Mouse (Mus musculus) CD4-positive naive resting alpha-beta T cell, adult 57 days (primary cell): Measurements from ENCODE around the gene Olfr586. TPM values are rescaled to one million over a fixed set of nuclear protein-coding genes. Genes with fewer than 3 reads are reported as not detected.

Source experiments
- total RNA-seq: library from RNA; stranded (reverse); gene quantifications from one replicate; pipeline ENCODE4 v1.2.4, GENCODE M21; 2023

Gene Olfr586
- total RNA-seq, result not detected

DNA sequence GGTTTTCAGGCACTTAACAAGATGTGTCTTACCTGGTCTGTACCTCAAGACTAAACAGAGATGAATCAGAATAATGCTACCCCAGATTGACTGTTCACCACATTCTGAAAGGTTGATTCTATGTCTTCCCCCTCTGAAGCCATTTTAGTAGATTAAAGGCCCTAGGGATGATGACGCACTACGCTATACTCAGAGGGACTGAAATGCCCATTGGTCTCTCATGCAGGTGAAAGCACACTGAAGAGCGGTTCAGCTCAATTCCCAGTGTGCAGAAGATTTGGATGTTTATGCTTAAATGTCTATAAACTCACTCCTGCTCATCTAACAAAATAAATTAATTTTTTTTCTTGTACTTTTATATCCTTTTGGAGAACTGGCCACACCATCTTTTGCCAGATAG is at the start of gene Olfr586:
Gene Olfr586 (minus strand): TSS at position 101 of the 400 bp plus-strand sequence.

DNA sequence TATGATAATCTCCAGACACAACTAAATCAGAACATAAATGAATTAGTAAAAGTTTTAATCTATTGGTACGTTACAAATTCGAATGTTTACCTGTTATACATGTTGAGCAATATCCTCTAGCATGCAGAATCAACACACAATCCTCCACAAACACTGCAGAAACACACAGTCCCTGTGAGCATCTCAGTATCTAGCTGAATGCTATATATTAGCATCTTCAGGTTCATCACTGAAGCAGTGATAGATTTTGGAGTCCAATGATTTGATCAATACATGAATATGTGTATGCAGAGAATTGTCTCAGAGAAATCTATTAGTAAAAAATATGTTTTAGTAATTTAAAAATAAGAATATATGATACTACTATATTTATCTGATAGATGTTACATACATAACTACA is 30.8 kb upstream of the Olfr586 start, which contains the start of gene Olfr589:
Gene Olfr589 (minus strand): TSS at position 101 of the 400 bp plus-strand sequence.

DNA sequence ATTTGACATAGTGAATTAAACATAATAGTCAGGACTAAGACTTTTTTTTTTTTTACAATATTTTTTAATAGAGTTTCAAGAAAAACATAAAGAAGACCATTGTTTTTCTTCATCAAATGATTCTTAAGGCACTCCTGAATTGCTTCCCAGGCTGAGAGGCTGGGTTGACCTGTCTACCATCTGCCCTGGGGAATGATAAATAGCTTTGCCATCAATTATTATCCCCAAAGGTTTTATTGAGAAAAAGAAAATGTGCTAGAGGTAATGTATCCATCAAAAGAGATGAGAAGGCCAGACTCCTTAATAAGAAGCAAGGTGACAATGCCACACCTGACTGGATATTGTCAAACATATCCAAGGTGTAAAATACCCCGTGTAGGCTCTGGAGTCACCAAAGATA is 15.1 kb upstream of the Olfr586 start, which contains the start of gene Olfr588-ps1:
Gene Olfr588-ps1 (plus strand): TSS at position 301 of the 400 bp plus-strand sequence.

GRCm38 (mm10) chr7:103097420-103097819 is 28.0 kb downstream of the Olfr586 start, which contains the start of gene Olfr585:
Olfr585 (plus strand) TSS chr7:103097720.

DNA sequence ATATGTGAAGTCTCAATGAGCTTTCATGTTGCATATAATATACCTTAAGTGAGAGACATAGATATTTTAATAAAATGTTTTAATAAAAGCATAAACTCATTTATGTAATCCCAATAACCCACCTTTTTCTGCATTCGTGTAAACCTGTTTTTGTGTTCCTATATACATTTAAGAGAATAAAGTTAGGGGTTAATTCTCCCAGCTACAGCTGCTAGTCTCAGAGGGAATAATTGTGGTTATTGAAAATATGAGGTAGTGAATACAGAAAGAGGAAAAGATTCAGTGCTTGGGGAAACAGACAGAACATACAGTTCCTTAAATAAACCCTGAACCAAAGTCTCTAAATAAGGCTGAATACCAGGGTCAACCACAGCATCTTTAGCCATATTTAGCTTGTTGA is 43.9 kb downstream of the Olfr586 start, which contains the start of gene Olfr584:
Gene Olfr584 (plus strand): TSS at position 301 of the 400 bp plus-strand sequence.

Other genes with a start within 250 kb of the Olfr586 start
- not detected for gene Olfr568, start 248.5 kb downstream of the Olfr586 start, total RNA-seq
- not detected for gene Olfr569, start 234.8 kb downstream of the Olfr586 start, total RNA-seq
- not detected for gene Olfr570, start 231.1 kb downstream of the Olfr586 start, total RNA-seq
- not detected for gene Olfr571, start 208.1 kb downstream of the Olfr586 start, total RNA-seq
- gene Olfr572, start 201.2 kb downstream of the Olfr586 start, total RNA-seq, result not detected
- gene Olfr573-ps1, start 183.1 kb downstream of the Olfr586 start, total RNA-seq, result not detected
- not detected for gene Olfr574, start 177.2 kb downstream of the Olfr586 start, total RNA-seq
- not detected for gene Olfr575, start 166.9 kb downstream of the Olfr586 start, total RNA-seq
- not detected for gene Olfr576, start 163.0 kb downstream of the Olfr586 start, total RNA-seq
- not detected for gene Olfr577, start 149.7 kb downstream of the Olfr586 start, total RNA-seq
- gene Olfr578, start 136.3 kb downstream of the Olfr586 start, total RNA-seq, result not detected
- gene Olfr582, start 87.6 kb downstream of the Olfr586 start, total RNA-seq, result not detected
- not detected for gene Olfr583, start 74.3 kb downstream of the Olfr586 start, total RNA-seq
- not detected for gene Olfr584, start 43.8 kb downstream of the Olfr586 start, total RNA-seq
- gene Olfr585, start 27.9 kb downstream of the Olfr586 start, total RNA-seq, result not detected
- not detected for gene Olfr588-ps1, start 15.2 kb upstream of the Olfr586 start, total RNA-seq
- not detected for gene Olfr589, start 30.7 kb upstream of the Olfr586 start, total RNA-seq
- gene Olfr591, start 52.7 kb upstream of the Olfr586 start, total RNA-seq, result not detected
- gene Olfr592, start 59.2 kb upstream of the Olfr586 start, total RNA-seq, result not detected
- gene Olfr593, start 86.2 kb upstream of the Olfr586 start, total RNA-seq, result not detected
- gene Olfr594, start 91.4 kb upstream of the Olfr586 start, total RNA-seq, result not detected
- not detected for gene Usp17ld, start 126.9 kb upstream of the Olfr586 start, total RNA-seq
- not detected for gene Olfr596, start 180.0 kb upstream of the Olfr586 start, total RNA-seq
- gene Olfr597, start 190.7 kb upstream of the Olfr586 start, total RNA-seq, result not detected
- gene Olfr598, start 197.9 kb upstream of the Olfr586 start, total RNA-seq, result not detected
- not detected for gene Olfr599, start 210.3 kb upstream of the Olfr586 start, total RNA-seq
- gene Olfr600, start 224.0 kb upstream of the Olfr586 start, total RNA-seq, result not detected
- gene Olfr601, start 237.0 kb upstream of the Olfr586 start, total RNA-seq, result not detected